23 mouse cellular contexts compared by ENCODE assay signal in genomic region chr6:29794582-29794981, GRCm38 (mm10). TPM values are rescaled to one million over a fixed set of nuclear protein-coding genes. Genes with fewer than 3 reads are reported as not detected.
DNase-seq lines count a peak whose midpoint lies in the region; ATAC-seq and TF ChIP-seq lines count a peak whose summit lies in the region.
"Had no signal": no experiment of that assay in that cellular context is flagged by ENCODE, and none has a peak within 500 bp of the region (broad histone marks: within the 10 kb centered on the region; RNA-seq: fewer than 3 reads in every experiment).

No protein-coding gene starts in this region.

- H3K4me3 ChIP-seq in lung, postnatal 0 days (ENCODE audit: low read depth, low read length) = no peak overlapping the region
- H3K4me3 ChIP-seq in lung, adult 2 months (replicated peaks; ENCODE audit: extremely low read depth, low read depth, low read length) = no peak overlapping the region
- no peak overlapping the region for H3K4me3 ChIP-seq in CH12.LX (replicated peaks in 1 of 3; ENCODE audit: low read depth in 2 of 3, low read length in 2 of 3, poor library complexity in 1 of 3)
- H3K4me3 ChIP-seq: embryonic facial prominence, embryonic 15.5 days; forebrain, embryonic 10.5 days; liver, embryonic 12.5 days; lung, embryonic 15.5 days; midbrain, embryonic 10.5 days; neural tube, embryonic 13.5 days; stomach, embryonic 15.5 days had no signal

- no peak for ATAC-seq in lung, postnatal 0 days
- peak; percentile 93 for ATAC-seq in monocyte, adult 5-6 weeks (replicated peaks; ENCODE audit: insufficient number of reproducible peaks, low FRiP score, low TSS enrichment, poor library complexity, severe bottlenecking)
- ATAC-seq: CD4-positive, CD25-positive, alpha-beta regulatory T cell, adult 4 months; liver, embryonic 12.5 days had no signal

- H3K27me3 ChIP-seq in lung, postnatal 0 days (replicated peaks; ENCODE audit: insufficient read depth, low read length) = no peaks in the 10 kb centered on the region
- H3K27me3 ChIP-seq in CH12.LX (replicated peaks) = no peaks in the 10 kb centered on the region
- H3K27me3 ChIP-seq: embryonic facial prominence, embryonic 15.5 days; liver, embryonic 12.5 days; lung, embryonic 15.5 days; neural tube, embryonic 13.5 days; stomach, embryonic 15.5 days had no signal

- H3K36me3 ChIP-seq in lung, postnatal 0 days (ENCODE audit: insufficient read depth, low read length) = no peaks in the 10 kb centered on the region
- peaks cover 0 to 9% of the 10 kb centered on the region in 2 experiments for H3K36me3 ChIP-seq in CH12.LX (replicated peaks in 1 of 2; ENCODE audit: control insufficient read depth in 1 of 2, insufficient read depth in 1 of 2, low read length in 1 of 2)
- H3K36me3 ChIP-seq: embryonic facial prominence, embryonic 15.5 days; forebrain, embryonic 10.5 days; liver, embryonic 12.5 days; lung, embryonic 15.5 days; midbrain, embryonic 10.5 days; neural tube, embryonic 13.5 days; stomach, embryonic 15.5 days had no signal

- TF ChIP-seq CTCF in lung, postnatal 0 days (IDR thresholded peaks at IDR 0.05) = no peak
- no peak for TF ChIP-seq CTCF in lung, adult 2 months (IDR thresholded peaks at IDR 0.05; ENCODE audit: insufficient read depth, low read length)
- peak in 1 of 2 experiments; percentile 15; a peak in 1 of 4 replicates for TF ChIP-seq CTCF in CH12.LX (conservative IDR thresholded peaks at IDR 0.05 in 1 of 2, IDR thresholded peaks at IDR 0.05 in 1 of 2; ENCODE audit: low read depth in 2 of 2, low read length in 2 of 2)

- TF ChIP-seq POLR2A in lung, adult 2 months (IDR thresholded peaks at IDR 0.05; ENCODE audit: borderline replicate concordance, extremely low read depth, low read depth, low read length) = no peak
- TF ChIP-seq POLR2A in CH12.LX (IDR thresholded peaks at IDR 0.05; ENCODE audit: low read depth, low read length) = no peak

- H3K9ac ChIP-seq in lung, postnatal 0 days (replicated peaks; ENCODE audit: low read depth) = no peak overlapping the region
- H3K9ac ChIP-seq in CH12.LX (ENCODE audit: insufficient read depth, low read depth) = no peak overlapping the region
- H3K9ac ChIP-seq: embryonic facial prominence, embryonic 15.5 days; liver, embryonic 12.5 days; lung, embryonic 15.5 days; neural tube, embryonic 13.5 days; stomach, embryonic 15.5 days had no signal

- no peak overlapping the region for H3K4me2 ChIP-seq in lung, postnatal 0 days (replicated peaks; ENCODE audit: low read depth, low read length)
- peak overlapping the region; percentile 67 for H3K4me2 ChIP-seq in CH12.LX (ENCODE audit: insufficient read depth, low read depth, poor library complexity, severe bottlenecking)
- H3K4me2 ChIP-seq: embryonic facial prominence, embryonic 15.5 days; liver, embryonic 12.5 days; lung, embryonic 15.5 days; neural tube, embryonic 13.5 days; stomach, embryonic 15.5 days had no signal

- 67% methylated on average over 6 of the region's 6 CpGs for WGBS in lung, postnatal 0 days
- 73% methylated on average over 6 of the region's 6 CpGs for WGBS in lung, adult 2 months

- peak; percentile 19 for DNase-seq in lung, postnatal 0 days (ENCODE audit: low spot score)
- no peak for DNase-seq in lung, adult 2 months
- DNase-seq in CH12.LX (ENCODE audit: extremely low read depth) = peak; percentile 76
- DNase-seq in c-Kit-positive CD71-negative TER-119-negative erythroid progenitor cells, embryonic 14.5 days (ENCODE audit: low read depth) = peak; percentile 23
- no peak for DNase-seq in urinary bladder, postnatal 10 days (ENCODE audit: low spot score)
- DNase-seq in kidney, postnatal 4 days = no peak
- DNase-seq: adrenal gland, postnatal 14 days; cerebellum, adult 11-12 months; cerebellum, postnatal 25 days; kidney, adult 8-10 months; kidney, postnatal 25 days; thymus, adult 18-20 months; thymus, postnatal 4 days had no signal

- dilution Hi-C loops in CH12.LX (cut with MboI; ENCODE audit: extremely low pct_ligation_motif_present, extremely low pct_unique_long_range_greater_than_20kb, low sequenced_read_pairs) = no loop called here

- TF ChIP-seq RAD21 in CH12.LX (IDR thresholded peaks at IDR 0.05; ENCODE audit: low read depth, low read length) = no peak; the same call in none of the 2 replicates

- no peak overlapping the region for H3K27ac ChIP-seq in lung, postnatal 0 days (ENCODE audit: low read length)
- H3K27ac ChIP-seq in CH12.LX (ENCODE audit: insufficient read depth, low read depth) = peak overlapping the region; percentile 31; the same call in 1 of the 2 replicates
- H3K27ac ChIP-seq: embryonic facial prominence, embryonic 15.5 days; forebrain, embryonic 10.5 days; liver, embryonic 12.5 days; lung, embryonic 15.5 days; midbrain, embryonic 10.5 days; neural tube, embryonic 13.5 days; stomach, embryonic 15.5 days had no signal

- in situ Hi-C loops in CH12.LX (cut with MboI; ENCODE audit: low pct_ligation_motif_present, low pct_unique_long_range_greater_than_20kb, low sequenced_read_pairs) = no loop called here

- H3K79me2 ChIP-seq in CH12.LX (replicated peaks; ENCODE audit: control insufficient read depth, extremely low read depth, insufficient read depth, poor library complexity, severe bottlenecking) = peaks cover 6% of the 10 kb centered on the region; the same call in 1 of the 2 replicates

- H3K9me3 ChIP-seq in lung, postnatal 0 days (ENCODE audit: low read length) = no peaks in the 10 kb centered on the region
- H3K9me3 ChIP-seq in CH12.LX (replicated peaks; ENCODE audit: low read length) = no peaks in the 10 kb centered on the region
- H3K9me3 ChIP-seq: embryonic facial prominence, embryonic 15.5 days; forebrain, embryonic 10.5 days; G1E; liver, embryonic 12.5 days; lung, embryonic 15.5 days; midbrain, embryonic 10.5 days; neural tube, embryonic 13.5 days; stomach, embryonic 15.5 days had no signal

- TF ChIP-seq EP300 in lung, postnatal 0 days (IDR thresholded peaks at IDR 0.05) = no peak
- peak; percentile 89 for TF ChIP-seq EP300 in CH12.LX (IDR thresholded peaks at IDR 0.05; ENCODE audit: low read length)

- H3K4me1 ChIP-seq in lung, postnatal 0 days (ENCODE audit: insufficient read depth, low read depth, low read length) = no peaks in the 10 kb centered on the region
- no peaks in the 10 kb centered on the region for H3K4me1 ChIP-seq in lung, adult 2 months (ENCODE audit: control insufficient read depth, insufficient read depth, low read length)
- H3K4me1 ChIP-seq in CH12.LX (ENCODE audit: control insufficient read depth in 1 of 2, insufficient read depth in 2 of 2) = peaks cover 5 to 59% of the 10 kb centered on the region in 2 experiments; a peak in 3 of 4 replicates
- H3K4me1 ChIP-seq: embryonic facial prominence, embryonic 15.5 days; lung, embryonic 15.5 days; midbrain, embryonic 10.5 days; neural tube, embryonic 13.5 days; stomach, embryonic 15.5 days had no signal

TF ChIP-seq in CH12.LX, 34 proteins besides CTCF, POLR2A, EP300 and RAD21:
- no peak for TF ChIP-seq ELF1 (IDR thresholded peaks at IDR 0.05; ENCODE audit: low read depth, low read length)
- no peak for TF ChIP-seq MAFK (IDR thresholded peaks at IDR 0.05; ENCODE audit: insufficient replicate concordance, low read length)
- TF ChIP-seq PAX5 (IDR thresholded peaks at IDR 0.05; ENCODE audit: low read length) = no peak
- TF ChIP-seq TBP (conservative IDR thresholded peaks at IDR 0.05; ENCODE audit: low read depth, low read length) = 0 out of 2 replicates have a peak, but pooled peaks have one; percentile 12
- TF ChIP-seq IRF4 (IDR thresholded peaks at IDR 0.05; ENCODE audit: low read depth, low read length) = peak; percentile 89
- 0 out of 2 replicates have a peak, but pooled peaks have one; percentile 10 for TF ChIP-seq JUND (conservative IDR thresholded peaks at IDR 0.05; ENCODE audit: low read depth, low read length)
- TF ChIP-seq ETS1 (conservative IDR thresholded peaks at IDR 0.05; ENCODE audit: low read depth, low read length) = 0 out of 2 replicates have a peak, but pooled peaks have one; percentile 40

RNA-seq across cellular contexts. Expression of gene Ahcyl2, which starts 26.8 kb away (rescaled TPM):
- polyA plus RNA-seq in lung, postnatal 0 days (2015; fragmentation: Nextera tagmentation; extraction: Ambion mirVana) = 11.8 and 17.1 TPM in 2 replicates
- polyA plus RNA-seq in lung, adult 2 months (2012; rRNA removed) = 53.5 and 69.7 TPM in 2 replicates
- total RNA-seq in CH12.LX (2012; rRNA removed) = 50.0 and 77.1 TPM in 2 replicates
- 184 and 196 TPM in 2 replicates for total RNA-seq in CH12.LX (2014; rRNA removed)
- 178 and 204 TPM in 2 replicates for polyA plus RNA-seq in CH12.LX (2012; ENCODE audit: insufficient read length, low read depth)
- total RNA-seq in monocyte, adult 5-6 weeks (2017) = 43.7 to 58.4 TPM (median 52.8 TPM) in 3 replicates

RNA-seq across cellular contexts. Expression of gene Smo, which starts 59.3 kb away (rescaled TPM):
- 8.8 and 10.9 TPM in 2 replicates for polyA plus RNA-seq in lung, postnatal 0 days (2015; fragmentation: Nextera tagmentation; extraction: Ambion mirVana)
- polyA plus RNA-seq in lung, adult 2 months (2012; rRNA removed) = 36.3 and 41.2 TPM in 2 replicates
- total RNA-seq in CH12.LX (2012; rRNA removed) (0.04 TPM in 2 replicates), CH12.LX (2014; rRNA removed) (0.09 TPM in 1 of 2 replicates, not detected in the other)
- 0.17 and 0.26 TPM in 2 replicates for polyA plus RNA-seq in CH12.LX (2012; ENCODE audit: insufficient read length, low read depth)
- not detected in 3 replicates for total RNA-seq in monocyte, adult 5-6 weeks (2017)

Comparison
In these comparisons a context has a peak if more than half of its experiments do, and no peak if none do; other contexts are left out.
1. DNase-seq: peak in lung, postnatal 0 days (single experiment), CH12.LX (single experiment) and c-Kit-positive CD71-negative TER-119-negative erythroid progenitor cells, embryonic 14.5 days (single experiment); none in lung, adult 2 months (single experiment), urinary bladder, postnatal 10 days (single experiment) and kidney, postnatal 4 days (0 of 2).